Mouse (Mus musculus) layer of hippocampus, postnatal 25 days (tissue): ENCODE measurements around the gene Yars. TPM values are rescaled to one million over a fixed set of nuclear protein-coding genes. Genes with fewer than 3 reads are reported as not detected.

Experiments used
- DNase-seq, 2 experiments: peaks; one replicate each; pipeline ENCODE4 v3.0.0; 2022; ENCODE audit warnings: mixed read lengths in 2 of 2, low spot score in 1 of 2; ENCODE audit errors: extremely low spot score in 1 of 2
- total RNA-seq, 2 experiments: library from RNA; stranded (reverse); gene quantifications; 2 replicates each; pipeline ENCODE4 v1.2.3; 2021

Gene Yars
- total RNA-seq, 2 experiments from 2014 or later, result 85.0 to 85.9 TPM

- no peak for DNase-seq
Measured at GRCm38 (mm10) chr4:129226441-129226963, 36.9 kb downstream of the Yars start.

DNA sequence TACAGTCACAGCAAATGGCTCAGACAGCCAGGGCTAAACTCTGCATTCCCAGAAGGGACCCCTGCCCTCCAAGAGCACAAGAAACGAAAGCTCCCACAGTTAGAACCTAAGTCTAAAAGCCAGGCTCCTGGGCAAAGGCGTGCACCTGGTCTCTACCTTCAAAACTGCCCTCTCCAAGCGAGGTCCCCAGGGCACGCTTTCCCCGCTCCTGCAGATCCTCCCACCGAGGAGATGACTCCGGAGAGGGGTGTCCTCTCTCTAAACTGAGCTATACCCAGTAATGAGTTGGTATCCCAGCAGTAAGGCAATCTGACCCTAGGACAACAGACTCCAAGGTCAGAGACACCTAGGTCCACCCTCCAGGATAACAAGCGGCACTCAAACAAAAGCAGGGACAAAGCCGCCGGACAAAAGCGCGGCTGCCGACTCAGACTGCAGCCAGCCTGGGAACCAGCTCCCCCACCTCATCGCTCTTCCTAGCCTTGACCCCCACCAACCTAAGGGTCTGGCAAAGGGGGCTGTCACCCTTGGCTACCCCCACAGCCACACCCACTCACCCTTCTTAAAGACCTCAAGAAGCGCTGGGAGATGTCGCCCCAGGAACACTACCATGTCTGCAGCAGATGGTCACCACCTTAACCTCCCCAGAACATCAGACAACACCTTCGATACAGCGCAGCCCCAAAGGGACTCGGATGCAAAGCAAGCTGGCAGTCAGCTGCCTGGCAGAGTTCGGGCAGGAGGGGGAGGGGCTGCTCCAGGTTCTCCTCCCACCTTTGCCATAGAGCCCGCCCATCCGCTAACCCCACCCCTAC lies 37.8 kb downstream of the Yars start:
- no peak for DNase-seq

DNA sequence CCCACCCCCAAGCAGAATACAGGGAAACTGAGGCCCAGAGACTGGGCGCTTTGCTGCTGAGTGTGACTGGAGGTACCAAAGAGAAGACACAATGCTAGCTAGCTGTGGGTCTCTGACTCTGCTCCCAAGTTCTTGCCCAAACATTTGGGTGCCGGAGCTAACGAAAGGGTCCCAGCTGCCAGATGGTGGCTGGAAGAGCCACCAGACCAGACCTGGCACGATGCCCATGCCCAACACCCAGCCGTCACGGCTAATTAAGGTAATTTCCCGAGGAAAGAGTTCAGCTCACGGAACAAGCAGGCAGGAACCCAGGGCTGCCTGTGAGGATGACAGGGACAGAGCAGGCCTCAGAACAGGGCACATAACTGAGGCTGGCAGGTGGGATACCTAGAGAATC lies 38.4 kb downstream of the Yars start:
- no peak for DNase-seq

DNA sequence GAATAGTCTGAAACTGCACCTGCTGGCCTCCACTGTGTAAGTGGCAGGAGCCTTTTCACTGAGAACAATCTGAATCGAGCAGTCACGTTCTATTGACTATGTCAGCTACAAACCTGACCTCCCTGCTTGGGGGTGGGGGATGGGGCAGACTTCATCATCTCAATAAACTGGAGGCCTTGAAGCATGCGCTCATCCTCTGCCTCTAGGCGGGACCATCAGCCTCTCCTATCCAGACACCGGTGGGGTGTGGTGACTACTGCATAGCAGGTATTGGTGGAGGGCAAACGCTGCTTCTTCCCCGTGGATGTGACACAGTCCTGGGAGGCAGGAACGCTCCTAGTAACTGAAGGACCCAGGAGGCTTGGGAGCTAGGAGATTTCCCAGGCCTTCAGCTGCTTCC lies 41.4 kb downstream of the Yars start:
- DNase-seq, result no peak

DNA sequence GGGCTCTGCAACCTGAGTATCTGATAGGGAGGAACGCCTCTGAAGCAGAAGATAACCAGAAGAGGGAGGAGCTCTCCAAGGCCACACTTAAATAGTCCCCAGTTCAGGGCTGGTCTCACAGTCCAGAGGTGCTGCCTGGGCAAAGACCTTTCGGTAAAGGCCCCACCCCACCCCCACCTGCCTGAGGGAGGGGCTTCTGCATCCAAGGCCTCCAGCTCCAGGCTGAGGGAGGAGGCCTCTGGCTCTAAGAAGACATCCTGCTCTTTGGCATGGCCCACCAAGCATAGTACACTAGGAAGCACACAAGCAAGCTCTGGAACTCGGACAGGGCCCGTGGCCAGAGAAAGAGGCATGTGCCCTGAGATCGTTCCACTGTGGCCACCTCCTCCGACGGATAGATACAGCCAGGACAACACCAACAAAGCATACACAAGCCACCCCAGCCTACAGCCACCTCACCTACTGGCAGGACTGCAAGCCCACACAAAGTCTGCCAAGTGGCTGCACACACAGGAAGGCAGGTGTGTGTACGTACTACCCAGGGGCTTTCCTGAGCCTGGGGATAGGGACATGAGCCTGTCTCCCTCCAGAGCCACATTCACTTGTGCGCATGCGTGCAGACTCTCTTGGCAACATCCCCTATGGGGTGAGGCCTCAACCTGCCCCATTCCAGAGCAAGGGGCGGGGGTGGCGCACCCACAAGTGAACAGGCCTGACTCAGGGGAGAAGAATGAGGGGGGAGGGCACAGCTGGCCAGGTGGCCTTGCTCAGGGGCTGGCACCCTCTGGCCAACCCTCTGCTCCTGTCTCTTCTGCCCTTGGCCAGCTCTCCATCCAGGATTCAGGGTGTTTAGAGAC lies 42.3 kb downstream of the Yars start:
- no peak for DNase-seq

DNA sequence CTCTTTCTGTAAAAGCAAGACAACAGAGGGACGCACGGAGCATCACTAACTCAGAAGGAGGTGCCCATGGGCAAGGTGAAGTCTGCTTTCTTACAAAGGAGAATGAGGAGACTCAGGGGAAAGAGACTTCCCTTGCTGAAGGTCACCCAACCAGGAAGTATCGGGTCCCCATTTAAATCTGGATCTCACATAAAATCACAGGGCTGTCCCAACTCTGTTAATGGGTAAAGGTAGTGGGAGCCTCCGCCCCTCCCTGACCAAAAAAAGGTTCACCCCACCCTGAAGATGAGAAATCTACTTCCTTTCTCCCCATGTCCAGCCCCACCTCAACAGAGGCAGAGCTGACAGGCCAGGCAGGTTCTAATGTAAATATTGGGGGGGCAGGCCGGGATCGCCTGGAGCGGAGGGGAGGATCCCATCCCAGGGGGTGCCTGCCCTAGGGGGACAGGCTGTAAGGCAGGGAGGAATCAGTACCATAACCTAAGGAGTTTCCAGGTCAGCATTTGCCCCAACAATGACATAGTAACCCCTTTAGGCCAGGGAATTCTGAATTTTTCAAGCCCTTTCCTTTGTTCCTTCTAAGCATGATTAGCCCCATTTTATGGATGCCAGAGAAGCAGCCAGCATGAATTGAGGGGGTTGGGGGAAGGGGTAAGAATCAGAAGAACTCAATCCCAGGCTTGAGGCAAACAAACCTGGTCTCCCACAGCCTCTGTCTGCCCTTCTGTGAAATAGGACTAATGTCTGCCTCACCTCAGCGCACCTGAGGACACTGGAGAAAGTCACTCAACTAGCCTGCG lies 43.2 kb downstream of the Yars start:
- no peak for DNase-seq

- DNase-seq, result no peak
Measured at GRCm38 (mm10) chr4:129234488-129234887, 44.9 kb downstream of the Yars start.

- DNase-seq, result no peak
Measured at GRCm38 (mm10) chr4:129235147-129235546, 45.6 kb downstream of the Yars start.

DNA sequence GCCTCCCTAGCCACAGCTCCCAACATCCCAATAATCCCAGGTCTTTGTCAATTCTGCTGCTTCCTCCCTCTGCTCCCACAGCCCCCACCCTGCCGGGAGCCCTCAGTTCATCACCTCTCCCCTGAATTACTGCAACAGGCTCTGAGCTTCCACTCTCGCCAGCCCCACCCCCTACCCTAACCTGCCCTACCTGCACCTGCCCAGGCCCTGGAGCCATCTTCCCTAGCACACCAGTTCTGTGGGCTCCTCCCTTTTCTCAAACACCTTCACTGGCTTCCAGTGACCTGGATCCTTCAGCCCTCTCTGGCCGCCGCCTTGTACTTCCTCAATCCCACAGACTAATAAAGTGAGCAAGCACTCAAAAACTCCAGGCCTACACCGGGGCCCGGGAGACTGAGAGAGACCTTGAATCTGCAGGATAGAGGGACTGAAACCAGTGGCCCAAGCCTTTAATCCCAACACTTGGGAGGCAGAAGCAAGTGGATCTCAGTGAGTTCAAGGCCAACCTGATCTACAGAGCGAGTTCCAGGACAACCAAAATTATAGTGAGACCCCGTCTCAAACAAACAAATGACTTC lies 46.8 kb downstream of the Yars start:
- DNase-seq, result no peak

GRCm38 (mm10) chr4:129237843-129238441 lies 48.4 kb downstream of the Yars start:
- DNase-seq, result no peak

GRCm38 (mm10) chr4:129238579-129239016 lies 49.0 kb downstream of the Yars start:
- DNase-seq, result no peak

DNA sequence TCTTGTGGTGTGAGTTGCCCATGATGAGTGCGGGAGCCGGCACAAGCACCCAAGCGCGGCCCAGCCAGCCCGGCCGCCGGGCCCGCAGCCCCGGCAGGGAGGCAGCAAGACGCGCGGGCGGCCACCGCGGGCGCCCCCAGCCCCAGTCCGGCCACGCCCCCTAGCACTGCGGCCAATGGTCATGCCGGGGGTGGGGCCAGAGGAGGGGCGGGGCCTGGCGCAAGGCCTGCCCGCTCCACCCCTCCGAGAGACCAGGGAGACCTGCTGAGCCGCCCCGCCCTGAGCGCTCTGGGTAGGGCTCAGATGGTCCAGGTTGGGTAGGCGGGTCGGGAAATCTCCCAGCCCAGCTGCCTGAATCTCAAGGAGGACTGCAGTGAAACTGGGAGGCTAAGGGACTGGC lies 49.5 kb downstream of the Yars start:
- DNase-seq, result peak in 1 of 2 experiments; percentile 46

DNA sequence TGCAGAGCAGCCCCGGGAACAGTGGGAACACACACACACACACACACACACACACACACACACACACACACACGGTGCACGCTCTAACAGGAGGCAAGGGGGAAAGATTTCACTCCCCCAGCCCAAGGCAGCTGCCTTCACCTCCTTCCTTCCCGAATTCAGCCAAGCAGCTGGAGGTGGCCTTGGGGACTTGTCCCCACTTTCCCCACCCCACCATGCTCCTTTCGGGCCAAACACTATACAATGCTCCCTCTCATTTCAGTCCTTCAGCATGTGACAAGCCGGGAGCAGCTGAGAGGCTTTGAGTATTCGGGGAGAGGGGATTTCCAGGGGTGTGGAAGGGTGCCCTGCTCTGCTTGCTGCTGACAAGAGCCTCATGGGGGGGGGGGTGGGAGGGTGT lies 52.3 kb downstream of the Yars start:
- DNase-seq, result no peak

GRCm38 (mm10) chr4:129242327-129242726 lies 52.8 kb downstream of the Yars start:
- no peak for DNase-seq

- DNase-seq, result no peak
Measured at GRCm38 (mm10) chr4:129242761-129243160, 53.2 kb downstream of the Yars start.

- DNase-seq, result no peak
Measured at GRCm38 (mm10) chr4:129244802-129245201, 55.2 kb downstream of the Yars start.

DNA sequence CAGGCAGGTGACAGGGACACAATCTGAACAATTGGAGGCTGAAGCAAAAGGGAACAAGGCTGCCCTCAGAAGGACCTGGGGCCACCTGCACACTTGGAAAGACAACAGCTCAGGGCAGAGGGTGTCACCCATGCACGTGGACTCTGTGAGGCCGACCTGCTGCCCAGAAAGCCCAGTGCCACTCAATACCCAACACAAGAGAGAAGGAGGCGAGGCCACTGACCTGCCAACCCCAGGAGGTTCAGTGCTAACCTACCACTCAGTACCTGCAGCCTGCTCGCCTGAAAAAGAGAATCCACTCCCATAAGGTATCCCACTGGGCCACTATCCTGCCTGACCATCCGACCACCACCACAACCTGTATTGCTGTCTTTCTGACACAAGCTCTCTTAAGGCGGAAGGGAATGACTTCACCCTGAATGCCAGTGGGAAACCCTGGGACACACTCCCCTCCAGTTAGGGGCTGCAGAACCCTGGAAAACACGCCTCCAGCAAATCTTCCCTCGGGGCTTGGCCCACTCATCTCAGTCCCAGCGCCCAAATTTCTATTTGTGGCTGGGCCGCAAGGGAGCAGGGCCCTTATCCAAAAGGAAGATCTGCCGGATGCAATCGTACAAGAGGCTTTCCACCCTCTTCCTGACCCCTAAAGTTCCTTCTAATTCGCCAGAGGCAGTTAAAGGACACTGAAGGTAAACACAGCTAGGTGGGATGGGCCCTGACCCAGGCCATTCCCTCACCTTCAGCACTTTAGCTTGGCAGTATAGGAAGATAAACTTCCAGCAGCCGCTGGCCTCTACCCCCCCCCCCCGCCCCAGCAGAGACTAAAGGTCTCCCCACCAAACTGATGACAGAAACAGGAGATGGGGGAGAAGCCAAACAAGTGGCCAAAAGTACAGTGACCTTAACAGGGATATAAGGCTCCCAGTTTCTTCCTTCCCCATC lies 57.1 kb downstream of the Yars start:
- DNase-seq, result no peak

DNA sequence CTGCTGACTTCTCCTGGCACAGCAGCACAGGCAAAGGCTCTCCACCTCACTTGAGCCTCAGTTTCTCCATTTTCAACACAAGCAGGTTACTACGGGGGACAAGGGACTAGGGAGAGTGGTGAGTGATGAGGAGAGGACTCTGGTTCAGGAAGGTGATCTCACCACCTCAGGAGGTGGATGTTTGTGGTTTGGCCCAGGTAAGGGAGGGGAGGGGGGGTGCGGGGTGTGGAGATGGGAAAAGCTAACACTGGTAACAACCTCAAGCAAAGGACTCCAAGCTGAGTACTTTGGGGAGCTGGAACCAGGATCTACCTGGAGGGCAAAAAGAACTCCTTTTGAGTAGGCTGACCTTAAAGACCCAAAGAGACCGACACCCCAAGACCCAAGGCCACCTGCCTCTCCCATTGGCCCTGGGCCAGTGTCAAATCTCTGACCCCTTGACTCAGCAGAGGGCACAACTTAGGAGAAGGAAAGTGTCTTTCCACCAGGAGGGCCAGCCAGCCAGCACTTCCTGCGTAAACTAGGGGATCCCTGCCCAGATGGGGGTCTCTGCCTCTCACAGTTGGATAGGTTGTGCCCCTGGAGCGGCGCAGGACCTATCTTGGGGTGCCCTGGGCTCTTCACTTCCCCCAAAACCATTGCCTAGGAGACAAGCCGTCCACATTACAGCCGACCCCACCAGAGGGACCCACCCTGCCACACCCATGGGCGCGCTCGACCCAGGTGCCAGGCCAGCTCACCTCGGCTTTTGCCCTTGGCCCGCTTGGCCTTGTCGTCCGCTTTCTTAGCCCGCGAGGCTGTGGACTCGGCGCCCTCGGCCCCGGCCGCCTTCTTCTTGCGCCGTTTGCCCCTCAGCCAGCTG lies 58.1 kb downstream of the Yars start:
- DNase-seq, result no peak
